Mouse (Mus musculus) kidney, adult 2 months (tissue): ENCODE results near the gene Pik3r5.

Experiments used
- CTCF ChIP-seq: fragments of 200-500 bp; conservative IDR thresholded peaks from 2 replicates; pipeline ENCODE4 v1.5.1; 2011; ENCODE audit warnings: low read depth, mild to moderate bottlenecking, control low read depth, low read length, moderate library complexity, mixed read lengths; ENCODE audit not compliant: insufficient read depth, insufficient read length
- POLR2A ChIP-seq: fragments of 200-500 bp; IDR thresholded peaks from one replicate; pipeline ENCODE4 v1.6.1; 2011; ENCODE audit warnings: low read depth, low read length, control low read depth

- TF ChIP-seq CTCF, result no peak
- TF ChIP-seq POLR2A, result no peak
Measured at GRCm38 (mm10) chr11:68386589-68387440, 45.1 kb upstream of the Pik3r5 start.
